Mouse (Mus musculus) adrenal gland, adult (tissue): Measurements from ENCODE around the gene Gm10260.

Experiments used
- DNase-seq, 2 experiments: peaks; one replicate each; pipeline ENCODE4 v3.0.0; 2022 to 2023; ENCODE audit warnings: low spot score in 1 of 2; ENCODE audit not compliant: inconsistent age in 2 of 2

The Gm10260 gene

DNA sequence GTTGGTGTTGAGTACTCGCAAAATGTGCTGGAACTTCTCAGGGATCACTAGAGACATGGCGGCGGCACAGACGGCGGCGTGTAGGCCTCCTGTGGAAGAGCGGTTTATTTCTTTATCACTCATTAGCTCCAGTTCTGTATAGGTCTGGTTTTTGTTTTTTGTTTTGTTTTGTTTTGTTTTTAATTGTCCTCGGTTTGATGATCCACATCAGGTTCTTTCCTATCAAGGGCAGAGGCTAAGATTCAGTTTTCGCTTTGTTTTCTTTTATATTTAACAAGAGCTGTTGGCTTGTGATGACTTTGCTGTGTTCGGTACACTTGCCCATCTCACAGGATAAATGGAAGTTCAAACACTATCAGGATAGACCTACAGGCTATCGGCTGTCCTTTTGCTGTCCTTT lies at the start of gene Gm10260:
Gm10260 (minus strand) TSS at position 101 of the 400 bp plus-strand sequence.
- DNase-seq = no peak

DNA sequence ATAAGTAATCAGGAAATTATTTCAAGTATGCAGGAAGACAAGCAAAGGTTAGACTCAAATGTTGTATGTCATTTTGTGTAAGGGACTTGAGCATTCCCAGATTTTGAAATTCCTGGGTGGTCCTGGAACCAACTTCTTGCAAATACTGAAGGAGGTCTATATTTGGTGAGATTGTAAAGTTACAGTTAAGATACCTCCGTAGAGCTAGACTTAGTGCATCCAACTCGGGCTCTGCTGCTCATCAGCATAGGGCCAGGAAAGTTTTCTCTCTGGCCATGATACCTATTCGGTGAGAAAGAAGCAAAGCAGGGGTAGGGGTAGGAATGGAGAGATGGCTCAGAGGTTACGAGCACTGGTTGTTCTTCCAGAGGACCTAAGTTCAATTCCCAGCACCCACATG lies 49.4 kb upstream of the Gm10260 start:
- DNase-seq = no peak

DNA sequence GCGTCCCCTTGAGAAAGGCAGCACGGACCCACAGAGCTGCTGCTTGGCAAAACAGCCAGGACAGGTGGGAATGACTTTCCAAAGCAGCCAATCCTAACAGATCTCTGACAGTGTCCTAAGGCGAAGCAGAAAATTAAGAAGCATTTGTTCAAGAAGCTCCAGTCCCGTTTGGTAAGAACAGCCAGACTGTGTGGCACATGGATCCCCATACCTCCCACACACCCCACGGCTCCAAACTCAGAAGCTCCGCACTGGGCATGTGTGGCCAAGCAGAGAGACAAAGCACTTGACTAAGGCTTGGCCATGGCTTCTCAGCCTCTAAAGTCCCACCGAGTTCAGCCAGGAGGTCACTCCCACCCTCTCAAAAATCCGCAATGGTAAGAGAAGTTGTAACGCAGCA lies 45.5 kb upstream of the Gm10260 start:
- DNase-seq = no peak

GRCm38 (mm10) chr13:97802386-97802785 lies 42.0 kb upstream of the Gm10260 start:
- no peak for DNase-seq

- DNase-seq = no peak
Measured at GRCm38 (mm10) chr13:97797462-97797861, 37.0 kb upstream of the Gm10260 start.

- DNase-seq = no peak
Measured at GRCm38 (mm10) chr13:97794780-97795179, 34.3 kb upstream of the Gm10260 start.

GRCm38 (mm10) chr13:97793932-97794331 lies 33.5 kb upstream of the Gm10260 start:
- no peak for DNase-seq

DNA sequence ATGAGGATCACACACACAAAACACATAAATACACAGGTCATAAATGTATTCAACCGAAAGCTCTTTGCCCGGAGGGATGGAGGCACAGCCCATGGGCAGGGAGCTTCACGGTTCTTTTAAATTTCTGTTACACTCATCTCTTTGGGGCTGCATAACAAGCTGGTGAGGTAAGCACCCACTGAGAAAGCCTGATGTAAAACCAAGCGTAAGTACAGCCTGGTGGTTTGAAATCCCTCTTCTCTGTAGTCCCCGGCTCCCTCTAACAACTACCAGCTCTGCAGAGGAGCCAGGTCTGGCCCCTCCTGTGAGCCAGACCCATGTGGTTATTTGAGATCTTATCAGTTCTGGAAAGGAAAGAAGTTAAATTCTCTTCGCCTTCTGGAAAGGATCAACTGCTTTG lies 31.2 kb upstream of the Gm10260 start:
- no peak for DNase-seq

GRCm38 (mm10) chr13:97789782-97790450 lies 29.5 kb upstream of the Gm10260 start:
- DNase-seq = no peak

DNA sequence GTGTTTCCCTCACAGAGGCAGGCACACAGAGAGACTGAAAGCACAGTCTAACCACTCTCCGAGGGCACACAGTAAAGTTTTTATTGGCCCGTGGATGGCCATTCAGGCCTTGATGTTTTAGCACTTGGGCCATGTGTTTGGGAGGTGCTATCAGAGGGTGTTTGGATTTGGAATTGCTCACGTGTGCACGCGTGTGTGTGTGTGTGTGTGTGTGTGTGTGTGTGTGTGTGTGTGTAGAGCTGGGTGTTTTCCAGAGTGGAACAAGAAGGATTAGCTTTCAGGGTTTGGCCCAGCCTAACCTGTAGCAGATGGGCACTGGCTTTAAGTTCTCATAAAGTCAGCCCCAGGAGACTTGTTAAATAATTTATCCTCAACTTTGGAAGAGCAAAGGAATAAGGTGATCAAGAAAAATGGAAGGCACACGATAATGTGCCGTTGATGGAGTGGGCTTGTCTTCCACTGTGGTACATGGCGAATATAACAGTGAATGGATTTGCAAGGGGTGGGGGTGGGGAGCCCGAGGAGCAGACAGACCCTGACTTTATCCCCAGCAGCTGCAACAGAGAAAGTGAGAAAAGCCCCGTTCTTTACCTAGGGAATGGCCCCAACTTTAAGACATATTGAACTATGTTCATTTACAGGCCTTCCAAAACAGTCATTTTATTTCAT lies 24.9 kb upstream of the Gm10260 start:
- DNase-seq = no peak

DNA sequence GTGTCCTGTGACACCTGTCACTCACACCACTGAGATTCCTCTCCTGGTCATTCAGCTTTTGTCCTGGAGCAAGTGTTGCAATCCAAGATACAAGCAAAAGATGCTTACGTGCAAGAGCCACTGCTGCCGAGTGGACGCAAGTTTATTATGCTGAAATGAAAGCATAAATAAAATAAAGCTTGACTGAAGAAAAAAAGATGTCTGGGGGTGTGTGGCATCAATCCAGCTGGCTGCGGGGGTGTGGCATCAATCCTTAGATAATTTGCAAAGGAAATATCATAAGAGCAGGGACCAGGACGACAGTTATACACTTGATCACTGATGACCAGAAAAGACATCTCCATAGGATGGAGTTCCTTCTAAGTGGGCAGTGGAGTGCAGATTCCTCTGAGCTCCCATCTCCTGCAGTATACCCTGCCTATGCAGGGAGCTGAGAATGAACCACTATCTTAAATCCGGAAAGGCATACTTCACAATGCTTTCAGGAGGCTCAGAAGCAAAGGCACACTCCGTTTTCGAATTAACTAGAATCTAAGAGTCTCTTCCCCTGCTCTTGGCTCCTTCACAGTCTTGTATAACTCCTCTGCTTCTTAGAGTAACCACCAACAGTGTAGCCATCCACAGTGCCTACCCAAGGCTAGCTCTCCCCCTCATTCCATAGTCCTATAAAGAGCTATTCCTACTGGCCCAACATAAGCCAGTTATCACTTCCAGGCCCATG lies 23.2 kb upstream of the Gm10260 start:
- DNase-seq = no peak

GRCm38 (mm10) chr13:97782063-97782462 lies 21.6 kb upstream of the Gm10260 start:
- DNase-seq = no peak

- no peak for DNase-seq
Measured at GRCm38 (mm10) chr13:97781637-97782036, 21.2 kb upstream of the Gm10260 start.

DNA sequence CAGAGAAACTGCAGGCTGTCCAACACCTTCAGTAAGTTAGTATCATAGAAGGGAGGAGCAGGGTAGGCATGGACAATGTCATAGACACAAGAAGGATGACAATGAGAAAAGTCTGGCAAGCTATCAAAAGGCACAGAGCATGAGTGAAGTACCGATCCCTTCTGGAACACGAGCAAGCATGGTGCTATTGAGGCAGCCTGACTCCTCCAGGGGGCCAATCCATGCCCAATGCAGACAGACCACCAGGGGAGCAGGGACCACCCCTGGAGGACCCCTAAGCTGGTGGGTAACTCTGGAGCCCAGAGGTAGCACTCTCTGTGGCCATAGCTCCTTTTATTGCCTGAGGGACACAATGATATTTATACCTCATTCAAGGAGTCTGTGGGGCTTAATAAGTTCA lies 20.1 kb upstream of the Gm10260 start:
- no peak for DNase-seq

GRCm38 (mm10) chr13:97779657-97780445 lies 19.4 kb upstream of the Gm10260 start:
- no peak for DNase-seq

DNA sequence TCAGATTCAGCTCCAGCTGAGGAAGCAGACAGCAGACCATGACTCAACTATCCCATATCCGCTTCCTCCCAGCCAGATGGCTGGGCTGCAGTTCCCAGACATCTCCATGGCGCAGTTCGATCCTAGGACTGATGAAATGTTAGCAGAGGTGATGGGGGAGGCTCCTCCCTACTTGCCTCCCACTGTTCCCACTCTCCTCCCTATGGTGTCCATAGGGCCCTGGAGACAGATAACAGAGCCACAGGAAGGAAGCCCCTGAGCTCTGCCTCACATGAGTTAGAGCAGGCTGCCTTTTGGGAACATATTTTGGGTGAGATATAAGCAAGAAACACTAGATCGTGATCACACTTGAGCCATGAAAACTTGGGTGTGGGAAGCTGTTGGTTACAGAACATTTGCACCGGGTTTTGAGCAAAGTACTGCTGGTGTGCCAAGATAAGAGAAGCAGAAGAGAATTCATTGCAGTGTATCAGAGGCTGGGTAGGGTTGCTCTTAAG lies 18.3 kb upstream of the Gm10260 start:
- no peak for DNase-seq

GRCm38 (mm10) chr13:97777667-97778066 lies 17.2 kb upstream of the Gm10260 start:
- DNase-seq = no peak

DNA sequence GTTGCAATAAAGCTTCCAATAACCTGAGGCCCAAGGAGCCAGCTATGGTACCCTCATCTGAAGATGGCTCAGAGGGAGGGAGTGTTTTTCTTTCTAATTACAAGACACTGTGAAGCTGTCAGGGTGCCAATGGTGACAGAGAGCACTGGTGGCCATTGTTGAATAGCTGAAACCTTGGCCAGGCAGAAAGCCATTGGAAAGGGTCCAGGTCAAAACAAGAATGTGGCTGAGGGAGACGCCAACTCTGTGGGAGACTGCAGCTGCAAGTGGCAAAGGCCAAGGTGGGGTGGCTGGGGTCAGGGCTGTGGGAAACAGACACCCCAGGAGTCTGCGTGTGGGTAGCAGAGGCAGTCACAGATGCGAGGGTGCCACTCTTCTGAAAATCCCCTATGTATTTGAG lies 16.3 kb upstream of the Gm10260 start:
- peak in 1 of 2 experiments; percentile 64 for DNase-seq

DNA sequence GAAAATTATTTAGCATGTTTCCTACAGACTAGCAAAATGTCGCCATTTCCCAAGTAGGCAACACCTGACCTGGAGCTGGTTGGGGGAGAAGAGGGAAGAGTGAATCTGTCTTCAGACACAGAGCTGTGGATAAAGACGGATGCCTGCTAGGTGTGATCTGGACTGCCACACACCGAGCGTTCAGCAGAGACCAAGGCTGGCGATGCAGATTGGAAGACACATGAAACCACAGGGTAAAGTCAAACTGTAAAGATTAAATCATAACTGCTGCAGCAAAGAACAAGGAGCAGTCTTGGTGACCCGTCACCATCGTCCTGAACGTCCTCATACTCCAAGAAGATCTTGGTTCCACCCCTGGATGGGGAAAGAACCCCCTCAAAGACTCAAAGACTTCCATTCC lies 15.5 kb upstream of the Gm10260 start:
- no peak for DNase-seq

GRCm38 (mm10) chr13:97774740-97775425 lies 14.5 kb upstream of the Gm10260 start:
- peak; percentile 6 to 51 for DNase-seq

DNA sequence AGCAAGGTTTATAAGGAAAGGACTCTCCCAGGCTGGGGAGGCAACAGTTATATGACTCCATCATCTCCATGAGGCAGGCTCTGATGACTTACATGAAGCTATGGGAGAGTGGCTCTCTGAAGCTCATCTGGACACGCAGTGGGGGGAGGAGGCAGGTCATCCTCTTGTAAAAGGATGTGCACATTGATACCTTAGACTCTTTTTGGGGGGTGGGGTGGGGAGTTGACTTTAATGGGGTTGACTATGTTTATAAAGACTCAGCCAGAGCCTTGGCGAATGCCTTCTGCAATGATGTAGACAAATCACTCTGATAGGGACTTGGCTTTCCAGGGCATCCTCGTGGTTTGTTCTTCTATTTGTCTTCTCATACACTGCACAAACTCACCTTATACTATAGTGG lies 8.8 kb upstream of the Gm10260 start:
- no peak for DNase-seq
